Mouse (Mus musculus) testis, adult 2 months (tissue): Measurements from ENCODE around the gene Pdzd7.

Experiments used
- CTCF ChIP-seq: fragments of 200-500 bp; IDR thresholded peaks from 2 replicates; pipeline ENCODE4 v1.5.1; 2012; ENCODE audit warnings: low read depth, mild to moderate bottlenecking, inconsistent platforms, low read length, moderate library complexity; ENCODE audit not compliant: control insufficient read depth, insufficient read depth, insufficient replicate concordance
- POLR2A ChIP-seq: fragments of 200-500 bp; IDR thresholded peaks from 2 replicates; pipeline ENCODE4 v1.6.1; 2012; ENCODE audit warnings: low read depth, mild to moderate bottlenecking, inconsistent platforms, low read length, moderate library complexity; ENCODE audit not compliant: control insufficient read depth

DNA sequence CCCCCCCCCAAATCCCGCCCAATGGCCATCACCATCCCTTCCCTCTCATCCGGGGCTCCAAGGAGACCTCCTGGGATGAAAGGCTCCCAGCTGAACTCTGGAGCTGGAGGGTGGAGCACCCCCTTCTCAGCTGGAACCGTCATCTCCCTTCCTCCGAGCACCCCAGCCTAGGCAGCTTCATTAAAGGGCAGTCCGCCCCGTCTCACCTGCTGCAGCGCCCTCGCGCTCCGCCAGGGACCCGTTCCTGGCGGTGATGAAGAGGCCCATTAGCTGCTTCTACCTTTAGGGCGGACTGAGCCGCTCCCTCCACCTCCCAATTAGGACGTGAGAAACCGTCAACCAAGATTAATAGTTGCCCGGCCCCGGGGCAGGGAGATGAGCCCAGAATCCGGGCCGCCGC is 19.7 kb upstream of the Pdzd7 start:
- TF ChIP-seq POLR2A, result no peak
- no peak for TF ChIP-seq CTCF
